Mouse (Mus musculus): ENCODE results near the gene Irf3.

GRCm38 (mm10) chr7:45002440-45002839 lies 5.0 kb downstream of the Irf3 start:
- no peak for TF ChIP-seq POLR2A (IDR thresholded peaks at IDR 0.05; ENCODE audit: control insufficient read depth, extremely low read depth, insufficient read depth, low read length, poor library complexity)
- no peak for TF ChIP-seq CTCF (IDR thresholded peaks at IDR 0.05; ENCODE audit: borderline replicate concordance, control insufficient read depth, extremely low read depth, insufficient read depth, low read length, poor library complexity)

All from thymus, adult 2 months (tissue).